Mouse (Mus musculus) cerebellum, postnatal 36 days (tissue): ENCODE data around the gene Cacna1d.

Source experiments
- DNase-seq, 2 experiments: peaks; one replicate each; pipeline ENCODE4 v3.0.0; 2021 to 2022; ENCODE audit warnings: mixed read lengths in 2 of 2

Gene Cacna1d

DNA sequence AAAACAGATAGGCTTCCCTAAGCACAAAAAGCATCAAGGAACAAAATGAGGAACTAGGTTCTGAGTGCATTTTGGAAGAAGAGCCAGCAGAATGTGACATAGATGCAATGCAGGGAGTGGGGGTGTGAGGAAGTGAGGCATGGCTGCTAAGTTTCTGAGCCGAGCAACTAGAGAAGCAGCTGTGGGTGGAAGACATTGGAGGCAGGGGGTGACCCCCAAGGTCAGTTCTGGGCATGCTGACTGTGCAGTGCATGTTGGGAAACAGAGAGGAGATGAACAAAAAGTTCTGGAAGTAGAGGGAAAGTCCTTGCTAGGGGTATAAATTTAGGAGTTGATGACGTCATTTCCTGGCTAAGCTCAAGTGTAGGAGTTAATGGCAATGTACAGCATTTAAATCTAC is 33.4 kb downstream of the Cacna1d start:
- no peak for DNase-seq

DNA sequence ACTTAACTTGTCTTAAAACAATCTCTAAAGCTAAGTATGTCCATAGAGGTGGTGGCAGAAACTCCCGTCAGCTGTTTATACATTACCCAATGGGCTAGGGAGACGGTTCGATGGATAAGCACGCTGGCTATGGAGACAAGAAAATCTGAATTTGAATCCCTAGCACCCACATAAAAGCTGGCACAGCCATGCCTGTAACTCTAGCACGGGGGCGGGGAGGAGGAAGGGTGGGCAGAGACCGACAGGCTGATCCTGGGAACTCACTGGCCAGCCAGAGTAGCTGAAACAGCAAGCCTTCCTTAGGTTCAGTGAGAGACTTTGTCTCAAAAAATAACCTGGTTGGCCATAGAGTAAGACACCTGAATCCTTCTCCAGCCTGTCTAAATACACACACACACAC is 33.8 kb downstream of the Cacna1d start:
- no peak for DNase-seq

DNA sequence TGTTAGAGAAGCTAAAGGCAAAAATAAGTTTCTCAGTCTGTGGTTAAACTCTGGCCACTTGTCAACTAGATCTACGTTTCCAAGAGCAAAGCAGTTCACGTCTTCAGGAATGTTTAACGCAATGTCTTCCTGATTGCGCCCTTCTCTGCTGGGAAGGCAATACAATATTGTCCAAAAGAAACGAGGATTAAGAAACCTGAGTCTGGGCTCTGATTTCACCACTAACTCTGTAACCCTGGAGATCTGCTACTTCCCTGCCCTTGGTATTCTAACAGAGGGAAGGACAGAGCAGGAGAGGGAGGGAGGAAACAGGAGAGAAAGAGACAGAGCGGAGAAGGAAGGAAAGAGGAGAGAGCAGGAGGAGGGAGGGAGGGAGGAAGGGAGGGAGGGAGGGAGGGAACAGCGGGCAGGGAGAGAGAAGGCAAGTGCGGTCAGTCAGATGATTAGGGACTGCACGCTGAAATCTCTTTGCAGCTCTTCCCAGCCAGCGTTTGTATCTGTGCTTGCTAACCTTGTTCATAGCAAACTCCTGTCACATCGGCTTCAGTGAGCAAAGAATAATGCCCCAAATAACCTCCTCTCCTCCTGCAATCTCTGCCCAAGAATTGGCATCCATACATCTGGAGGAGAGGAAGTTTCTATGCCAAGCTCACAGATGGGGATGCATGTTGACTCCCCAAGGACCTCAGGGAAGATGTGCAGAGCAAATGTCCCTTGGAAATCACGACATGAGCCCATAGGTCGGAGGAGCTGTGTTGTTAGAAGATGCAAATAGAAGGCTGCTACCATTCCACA is 35.3 kb downstream of the Cacna1d start:
- no peak for DNase-seq

DNA sequence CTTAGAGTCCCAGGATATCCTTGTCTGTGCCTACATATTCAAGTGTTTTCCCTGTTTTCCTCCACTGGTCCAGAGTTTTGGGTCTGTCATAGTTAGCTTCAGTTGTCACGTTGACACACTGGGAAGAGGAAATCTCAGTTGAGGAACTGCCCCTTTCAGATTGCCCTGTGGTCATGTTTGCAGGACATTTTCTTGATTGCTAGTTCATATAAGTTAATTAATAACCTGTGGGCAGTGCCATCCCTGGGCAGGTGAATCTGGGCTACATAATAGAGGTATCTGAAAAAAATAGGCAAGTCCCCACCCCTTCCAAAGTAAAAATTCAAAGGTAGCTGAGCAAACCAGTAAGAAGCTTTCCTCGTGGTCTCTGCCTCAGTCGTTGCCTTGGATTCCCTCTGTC is 51.3 kb downstream of the Cacna1d start:
- no peak for DNase-seq

DNA sequence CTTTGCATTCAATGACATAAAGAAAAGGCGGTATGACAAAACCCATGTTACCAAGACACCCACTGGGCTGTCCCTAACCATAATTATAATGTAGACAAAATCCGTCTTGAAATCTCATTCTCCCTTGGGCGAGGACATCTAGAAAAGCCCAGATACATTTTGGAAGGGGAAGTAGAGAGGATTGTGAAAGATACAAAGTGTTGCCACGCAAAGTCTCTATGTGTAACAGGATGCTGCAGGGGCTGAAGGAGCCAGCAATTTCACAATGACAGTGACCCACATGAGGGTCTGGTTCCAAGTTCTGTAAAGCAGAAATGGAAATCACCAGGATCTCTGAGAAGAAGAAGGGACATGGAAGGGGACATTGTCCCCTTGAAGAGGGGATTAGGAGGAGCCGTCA is 55.9 kb downstream of the Cacna1d start:
- DNase-seq, result no peak

DNA sequence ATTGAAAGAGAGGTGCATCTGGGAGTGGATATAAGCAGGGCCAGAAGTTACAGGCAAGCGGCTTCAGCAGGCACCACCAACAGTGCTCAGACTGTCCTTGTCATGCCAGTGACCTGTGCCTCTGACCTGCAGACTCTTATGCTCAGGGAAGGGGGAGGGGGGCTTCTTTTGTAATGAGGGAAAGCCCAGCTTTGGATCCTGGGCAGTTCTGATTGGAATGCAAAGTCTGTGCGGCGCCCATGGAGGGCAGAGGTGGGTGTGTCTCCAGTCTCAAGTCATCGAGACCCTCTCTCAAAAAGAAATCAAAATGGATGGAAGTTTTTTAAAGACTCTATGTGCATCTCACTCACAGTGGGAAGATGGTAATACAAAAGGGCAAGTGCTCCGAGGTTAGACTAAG is 60.8 kb downstream of the Cacna1d start:
- no peak for DNase-seq

DNA sequence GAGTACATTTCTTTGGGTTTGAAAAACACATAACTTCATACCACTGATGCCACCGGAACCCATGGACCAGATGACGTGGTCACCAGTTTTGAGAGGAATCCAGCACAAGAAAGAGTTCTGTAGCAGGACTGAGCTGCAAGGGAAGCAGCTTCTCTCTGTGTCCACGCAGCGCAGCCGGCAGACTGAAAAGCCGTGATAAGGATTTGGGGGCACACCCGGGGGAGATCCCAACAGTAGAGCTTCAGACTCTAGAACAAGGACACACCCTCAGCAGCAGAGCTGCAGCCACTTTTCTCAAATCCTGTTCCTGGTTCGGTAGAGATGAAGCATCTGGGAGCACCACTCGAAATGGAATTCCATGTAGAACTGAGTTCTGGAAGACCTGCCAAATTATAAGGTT is 61.2 kb downstream of the Cacna1d start:
- DNase-seq, result no peak

DNA sequence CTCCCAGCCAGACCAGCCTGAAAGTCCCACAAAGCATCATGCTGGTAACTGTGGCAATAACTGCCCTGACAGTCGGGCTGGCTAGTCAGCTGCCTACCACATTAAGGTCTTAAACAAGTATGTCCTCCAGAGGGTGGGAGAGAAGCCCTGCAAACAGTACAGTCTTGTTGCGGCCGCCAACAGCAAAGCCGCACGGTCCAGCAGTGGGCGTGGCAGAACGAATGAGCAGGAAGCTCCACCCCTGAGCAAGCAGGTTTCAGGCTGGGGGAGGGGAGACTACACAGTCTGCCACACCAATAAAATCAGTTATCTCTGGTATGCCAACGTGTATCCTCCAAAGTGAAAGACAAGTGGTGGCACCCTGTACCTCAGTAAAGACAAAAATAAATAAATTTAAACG is 61.6 kb downstream of the Cacna1d start:
- peak in 1 of 2 experiments; percentile 4 for DNase-seq

DNA sequence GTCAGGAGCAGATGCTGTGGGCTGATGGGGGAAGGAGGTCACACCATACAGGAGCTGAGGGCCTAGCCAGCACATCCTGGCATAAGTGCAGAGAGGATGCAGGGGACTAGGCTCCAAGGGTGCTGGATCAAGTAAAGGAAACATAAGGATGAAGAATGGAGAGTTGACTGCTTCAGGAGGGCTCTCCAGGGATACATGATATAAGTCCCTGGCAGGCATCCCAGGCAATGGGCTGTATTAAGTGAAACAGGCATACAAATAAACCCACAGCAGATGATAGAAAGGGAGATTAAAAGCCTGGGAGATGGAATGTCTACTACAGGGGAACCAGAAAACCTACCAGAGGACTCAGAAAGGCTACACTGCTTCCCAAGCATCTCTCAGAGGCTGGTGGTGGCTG is 62.5 kb downstream of the Cacna1d start:
- DNase-seq, result no peak

DNA sequence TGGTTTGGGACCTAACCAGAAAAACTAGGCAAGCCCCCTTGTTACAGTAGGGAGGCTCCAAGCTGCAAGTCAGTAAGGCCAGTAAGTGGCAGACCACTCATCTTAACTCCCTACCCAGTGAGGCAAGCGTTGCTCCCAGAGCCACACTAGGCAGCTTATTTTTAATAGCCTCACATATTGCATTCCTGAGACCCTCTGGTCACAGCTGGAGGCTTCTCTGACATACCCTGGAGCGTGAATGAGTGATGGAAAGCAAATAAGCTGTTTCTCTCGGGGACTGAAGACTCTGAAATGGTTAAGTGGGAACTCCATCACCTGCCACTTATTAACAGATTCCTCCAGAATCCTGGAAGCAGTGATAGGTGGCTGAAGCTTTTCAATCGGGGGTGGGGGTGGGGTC is 65.4 kb downstream of the Cacna1d start:
- DNase-seq, result no peak

DNA sequence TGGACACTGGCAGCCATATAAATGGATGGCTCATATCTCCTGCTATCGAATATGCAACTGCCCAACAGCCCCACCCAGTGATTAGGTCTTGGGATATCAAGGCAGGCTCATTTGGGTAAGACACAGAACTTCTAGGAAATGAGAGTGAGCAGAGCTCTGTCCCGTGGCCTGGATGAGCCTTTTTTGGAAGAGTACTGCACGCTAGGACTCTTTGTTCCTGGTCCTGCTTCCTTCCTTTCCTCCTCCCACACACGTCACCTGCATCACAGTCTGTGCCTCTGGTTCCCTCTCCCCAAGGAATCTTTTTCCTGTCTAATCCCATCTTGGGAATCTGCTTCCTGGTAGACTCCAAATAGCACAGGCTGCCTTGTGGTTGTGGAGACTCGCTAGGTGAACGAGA is 66.1 kb downstream of the Cacna1d start:
- no peak for DNase-seq

DNA sequence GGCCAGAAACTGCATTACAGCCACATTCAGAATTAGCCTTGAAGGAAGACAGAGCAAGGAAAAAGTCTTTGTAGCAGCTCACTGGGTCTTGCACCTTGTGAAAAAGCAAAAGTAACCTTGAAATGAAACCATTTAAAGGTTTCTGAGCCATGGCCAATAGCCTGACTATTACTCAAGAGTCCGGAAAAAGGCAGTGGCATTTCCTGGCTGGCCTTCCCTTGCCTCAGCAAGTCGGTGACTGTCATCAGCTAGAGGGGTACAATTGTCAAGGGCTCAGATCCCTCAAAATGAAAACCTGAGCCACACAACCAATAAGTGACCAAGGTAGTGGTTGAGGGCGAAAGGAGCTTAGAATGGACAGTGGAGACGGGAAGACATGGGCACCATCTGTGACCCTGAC is 66.6 kb downstream of the Cacna1d start:
- DNase-seq, result no peak

DNA sequence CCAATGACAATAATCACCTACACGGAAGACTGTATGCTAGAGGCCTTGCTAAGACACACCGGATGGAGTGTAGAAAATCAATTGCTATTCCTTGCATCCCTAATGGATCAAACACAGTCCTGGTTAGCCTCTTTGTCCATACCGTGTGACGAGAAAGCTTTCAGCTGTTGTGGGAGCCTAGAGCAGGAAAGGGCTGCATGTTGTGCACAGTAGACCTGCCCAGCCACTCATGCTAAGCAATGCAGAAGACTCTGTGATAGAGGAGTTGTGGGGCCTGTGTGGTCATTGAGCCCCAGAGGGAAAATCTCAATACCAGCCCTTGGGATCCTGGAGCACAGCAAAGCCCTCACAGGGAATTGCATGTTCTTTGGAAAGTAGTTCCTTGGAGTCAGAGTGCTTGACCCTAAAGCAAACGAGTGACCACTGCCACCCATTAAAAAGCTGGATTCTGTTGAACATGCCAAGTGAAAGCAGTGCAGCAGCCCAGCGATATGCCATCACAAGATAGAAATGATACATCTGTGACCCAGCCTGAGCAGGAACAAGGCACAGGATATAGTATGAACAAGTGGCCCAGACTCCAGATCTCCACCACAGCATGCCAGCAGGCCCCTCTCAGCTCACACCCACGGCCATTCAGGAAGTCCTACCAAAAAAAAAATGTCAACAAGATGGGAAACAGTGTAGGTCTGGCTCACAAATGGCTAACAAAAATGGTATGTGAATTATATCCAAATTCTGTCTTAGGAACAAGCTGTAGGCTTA is 68.7 kb downstream of the Cacna1d start:
- DNase-seq, result no peak

DNA sequence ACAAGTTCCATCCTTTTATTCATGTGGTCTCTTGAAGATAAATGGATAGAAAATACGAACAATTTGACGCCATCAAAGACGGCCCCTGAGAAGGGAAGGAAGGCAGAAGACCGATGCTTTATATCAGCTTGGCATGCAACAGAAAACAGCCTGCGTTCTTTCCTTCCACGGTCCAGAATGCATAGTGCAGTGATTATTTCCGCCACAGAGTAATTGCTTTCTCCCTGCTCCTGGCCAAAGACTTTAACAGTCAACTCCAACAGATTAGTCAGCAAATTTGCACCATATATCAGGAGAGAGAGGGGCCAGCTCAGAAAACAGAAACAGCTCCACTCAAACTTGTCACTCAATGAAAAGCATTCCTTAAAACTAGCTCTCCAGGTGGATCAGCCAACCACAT is 71.8 kb downstream of the Cacna1d start:
- no peak for DNase-seq

DNA sequence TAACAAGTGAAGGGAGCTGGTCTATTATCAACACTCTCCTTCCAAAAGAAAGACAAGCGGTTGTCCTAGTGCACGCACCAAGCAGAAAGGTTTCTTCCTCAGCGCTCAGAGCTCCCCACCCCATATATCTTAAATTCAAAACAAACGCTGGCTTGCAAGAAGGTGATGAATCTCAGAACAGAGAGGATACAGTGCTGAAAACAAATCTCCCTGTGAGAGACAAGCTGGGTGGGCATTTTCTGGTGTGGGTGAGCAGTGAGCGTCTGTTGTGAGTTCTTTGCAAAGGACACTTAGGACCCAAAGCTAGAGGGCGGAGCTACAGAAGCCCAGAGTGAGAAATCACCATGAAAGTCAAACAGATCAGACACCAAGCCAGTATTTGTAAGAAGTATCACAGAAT is 72.2 kb downstream of the Cacna1d start:
- DNase-seq, result no peak

DNA sequence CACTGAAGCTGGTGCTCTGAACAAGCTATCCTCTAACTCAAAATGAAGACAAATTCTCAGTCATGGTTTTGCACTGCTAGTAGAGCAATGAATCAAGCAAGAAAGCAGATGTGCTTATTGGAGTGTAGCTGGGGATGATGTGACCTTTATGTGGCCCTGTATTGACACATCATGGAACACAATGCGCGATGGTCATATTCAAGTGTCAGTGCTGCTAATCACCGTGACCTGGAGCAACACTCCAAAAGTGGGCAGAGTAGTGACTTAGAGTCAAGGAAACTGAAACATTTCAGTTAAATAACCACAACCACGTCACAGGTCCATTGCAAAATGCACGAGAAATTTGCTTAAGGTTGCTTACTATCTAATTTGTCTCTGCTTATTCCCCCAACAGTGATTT is 75.4 kb downstream of the Cacna1d start:
- DNase-seq, result no peak

DNA sequence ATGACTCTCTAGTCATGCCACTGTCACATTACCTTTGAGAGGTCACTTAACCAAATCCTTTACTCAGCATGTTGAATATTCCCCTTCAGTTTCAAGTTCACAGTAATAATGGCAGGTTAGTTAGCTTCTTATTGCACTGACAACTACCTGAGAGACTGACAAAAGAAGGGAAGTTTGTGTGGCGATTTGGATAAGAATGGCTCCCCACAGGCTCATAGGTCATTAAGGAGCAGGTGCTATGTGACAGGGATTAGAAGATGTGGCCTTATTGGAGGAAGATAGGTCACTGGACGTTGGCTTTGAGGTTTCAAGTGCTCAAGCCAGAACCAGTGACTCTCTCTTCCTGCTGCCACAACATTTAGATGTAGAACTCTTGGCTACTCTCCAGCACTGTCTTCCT is 77.1 kb downstream of the Cacna1d start:
- no peak for DNase-seq

DNA sequence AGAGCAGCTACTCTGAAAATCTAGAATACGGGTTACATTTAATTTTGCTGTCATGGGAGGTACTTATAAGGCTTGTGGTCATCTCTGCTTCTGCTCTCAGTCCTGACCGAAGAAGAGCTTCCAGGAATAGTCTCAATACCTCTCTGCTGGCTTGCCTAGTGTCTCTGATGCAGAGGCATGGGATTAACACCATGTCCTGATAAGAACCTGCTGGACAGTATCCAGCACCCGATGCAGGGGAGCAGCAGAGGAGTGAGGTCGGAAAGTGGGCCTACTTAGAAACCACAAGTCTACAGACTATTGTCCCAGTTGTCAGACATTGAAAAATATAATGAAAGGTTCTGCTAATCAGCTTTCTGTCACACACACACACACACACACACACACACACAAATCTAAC is 81.9 kb downstream of the Cacna1d start:
- DNase-seq, result no peak

DNA sequence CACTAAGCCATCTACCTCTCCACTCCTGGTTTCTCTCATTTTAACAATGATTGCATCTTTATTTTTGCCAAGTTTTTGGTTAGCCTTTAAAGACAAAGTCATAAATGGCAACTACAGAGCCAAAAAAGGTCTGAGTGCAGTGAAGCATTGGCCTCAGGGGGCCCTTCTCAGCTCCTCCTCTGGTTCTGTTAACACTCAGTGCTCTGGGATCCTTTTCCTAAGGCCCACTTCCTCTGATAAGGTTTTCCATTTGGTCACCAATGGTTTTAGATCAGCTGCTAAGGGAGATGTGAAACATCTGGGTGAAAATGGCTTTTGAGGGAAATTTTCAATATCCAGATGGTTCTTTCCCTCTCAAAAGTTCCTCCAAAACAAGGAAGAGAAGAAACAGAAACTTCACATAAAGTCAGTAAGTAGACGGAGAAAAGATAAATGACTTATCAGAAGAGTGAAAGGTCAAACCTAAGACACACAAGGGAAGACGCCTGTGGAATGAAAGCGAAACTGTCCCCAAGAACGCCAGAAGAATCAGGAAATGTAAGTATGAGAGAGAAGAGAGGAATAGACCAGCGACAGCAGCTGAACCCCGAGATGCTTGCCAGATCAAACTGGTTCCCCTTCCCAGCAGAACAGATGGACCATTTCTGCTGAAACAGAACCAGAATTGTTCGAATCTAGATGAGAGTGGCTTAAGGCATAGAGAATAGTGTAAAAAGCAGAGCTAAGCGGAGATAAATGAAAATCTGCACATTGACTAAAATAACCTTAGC is 85.6 kb downstream of the Cacna1d start:
- no peak for DNase-seq

DNA sequence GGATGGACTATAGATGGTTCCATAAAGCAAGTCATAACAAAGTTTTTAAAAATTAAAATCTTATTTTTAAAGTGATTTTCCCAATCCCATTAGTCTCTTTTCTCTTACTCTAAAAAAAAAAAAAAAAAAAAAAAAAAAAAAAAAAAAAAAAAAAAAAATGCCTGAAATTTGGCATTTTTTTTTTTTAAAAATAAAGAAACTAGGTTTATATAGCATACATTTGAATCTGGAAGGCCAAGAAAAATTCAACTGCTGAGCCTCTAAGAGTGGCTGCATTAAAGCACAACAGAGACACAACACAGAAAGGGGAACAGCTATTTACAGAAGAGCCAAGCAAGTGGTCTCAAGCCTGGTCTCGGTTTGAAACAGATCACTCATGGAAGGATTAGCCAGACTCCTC is 112.9 kb downstream of the Cacna1d start:
- no peak for DNase-seq

DNA sequence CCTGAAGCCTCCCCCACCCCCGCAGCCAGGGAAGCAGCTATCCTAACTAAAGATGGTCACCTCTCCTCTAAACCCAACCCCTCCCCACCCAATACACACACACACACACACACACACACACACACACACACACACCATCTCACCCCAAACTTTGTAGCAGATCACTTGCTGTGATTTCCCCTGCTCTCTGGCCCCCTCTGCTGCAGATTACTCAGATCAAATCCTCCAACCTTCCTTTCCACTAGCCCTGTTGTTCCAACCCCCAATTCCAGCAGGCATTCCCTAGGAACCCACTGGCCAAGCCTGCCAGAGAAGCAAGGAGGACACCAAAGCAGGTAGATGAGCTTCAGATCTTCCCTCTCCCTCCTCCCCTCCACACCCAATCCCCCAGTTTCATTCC is 118.4 kb downstream of the Cacna1d start:
- no peak for DNase-seq

DNA sequence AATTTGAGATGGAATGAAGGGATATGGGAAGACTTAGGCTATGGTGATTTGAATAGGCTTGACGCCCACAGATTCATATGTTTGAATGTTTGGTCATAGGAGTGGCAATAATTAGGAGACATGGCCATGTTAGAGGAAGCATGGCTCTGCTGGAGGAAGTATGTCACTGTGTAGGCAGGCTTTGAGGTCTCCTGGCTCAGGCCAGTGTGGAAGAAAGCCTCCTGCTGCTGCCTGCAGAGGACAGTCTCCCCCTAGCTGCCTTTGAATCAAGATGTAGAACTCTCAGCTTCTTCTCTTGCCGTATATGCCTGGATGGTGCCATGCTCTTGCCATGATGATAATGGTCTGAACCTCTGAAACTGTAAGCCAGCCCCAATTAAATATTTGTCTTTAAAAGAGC is 120.2 kb downstream of the Cacna1d start:
- no peak for DNase-seq

DNA sequence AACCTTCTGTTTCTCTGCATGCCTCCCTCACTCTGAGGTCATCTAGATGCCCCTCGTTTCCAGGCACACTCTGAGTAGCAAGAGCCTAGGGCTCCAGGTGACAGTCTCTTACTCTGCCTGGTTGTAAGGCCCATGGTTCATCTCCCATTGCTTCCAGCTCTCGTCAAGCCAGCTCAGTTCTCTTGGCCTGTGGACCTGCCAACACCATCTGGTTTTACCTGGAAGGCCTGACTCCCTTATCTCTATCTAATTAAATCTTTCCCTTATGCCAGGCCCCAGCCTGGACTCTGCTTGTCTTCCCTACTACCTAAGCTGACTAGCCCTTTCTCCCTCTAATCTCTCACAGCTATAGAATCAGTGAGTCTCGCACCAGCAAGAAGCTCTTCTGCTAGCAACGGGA is 124.2 kb downstream of the Cacna1d start:
- peak; percentile 24 to 29 for DNase-seq

DNA sequence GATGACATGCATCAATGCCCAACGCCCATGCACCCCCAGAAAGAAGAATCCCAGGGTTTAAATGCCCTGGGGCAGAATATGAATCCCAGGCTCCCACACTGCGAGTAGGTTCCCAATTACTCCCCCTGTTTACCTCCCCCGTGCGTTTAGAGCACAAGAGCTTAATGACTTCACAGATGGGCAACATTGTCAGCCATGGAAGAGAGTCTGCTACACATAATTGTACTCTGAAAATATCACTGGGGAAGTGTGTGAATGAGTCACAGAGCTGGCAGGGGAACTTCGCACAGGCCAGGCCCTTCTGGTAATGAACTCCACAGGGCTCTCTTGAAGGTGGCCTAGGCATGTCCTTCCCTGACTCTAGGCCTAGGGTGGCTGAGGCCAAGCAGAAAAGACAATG is 125.4 kb downstream of the Cacna1d start:
- peak in 1 of 2 experiments; percentile 38 for DNase-seq
